Mouse (Mus musculus) E14TG2a.4 (cell line): ENCODE data around the gene Ptpa.

ENCODE experiments used
- CTCF ChIP-seq: conservative IDR thresholded peaks from 2 replicates; pipeline ENCODE4 v1.5.1; 2014; ENCODE audit warnings: low read length
- NANOG ChIP-seq: IDR thresholded peaks from 2 replicates; pipeline ENCODE4 v1.6.1; 2014; ENCODE audit warnings: borderline replicate concordance, low read length, mixed read lengths
- POU5F1 ChIP-seq: IDR thresholded peaks from 2 replicates; pipeline ENCODE4 v1.6.1; 2014; ENCODE audit warnings: low read length, borderline replicate concordance

- TF ChIP-seq CTCF = no peak
- TF ChIP-seq POU5F1 = no peak
- TF ChIP-seq NANOG = no peak
Measured at GRCm38 (mm10) chr2:30393370-30393656, 22.5 kb upstream of the Ptpa start.
